Mouse (Mus musculus): Measurements from ENCODE around the gene Aak1.

Aak1 gene

DNA sequence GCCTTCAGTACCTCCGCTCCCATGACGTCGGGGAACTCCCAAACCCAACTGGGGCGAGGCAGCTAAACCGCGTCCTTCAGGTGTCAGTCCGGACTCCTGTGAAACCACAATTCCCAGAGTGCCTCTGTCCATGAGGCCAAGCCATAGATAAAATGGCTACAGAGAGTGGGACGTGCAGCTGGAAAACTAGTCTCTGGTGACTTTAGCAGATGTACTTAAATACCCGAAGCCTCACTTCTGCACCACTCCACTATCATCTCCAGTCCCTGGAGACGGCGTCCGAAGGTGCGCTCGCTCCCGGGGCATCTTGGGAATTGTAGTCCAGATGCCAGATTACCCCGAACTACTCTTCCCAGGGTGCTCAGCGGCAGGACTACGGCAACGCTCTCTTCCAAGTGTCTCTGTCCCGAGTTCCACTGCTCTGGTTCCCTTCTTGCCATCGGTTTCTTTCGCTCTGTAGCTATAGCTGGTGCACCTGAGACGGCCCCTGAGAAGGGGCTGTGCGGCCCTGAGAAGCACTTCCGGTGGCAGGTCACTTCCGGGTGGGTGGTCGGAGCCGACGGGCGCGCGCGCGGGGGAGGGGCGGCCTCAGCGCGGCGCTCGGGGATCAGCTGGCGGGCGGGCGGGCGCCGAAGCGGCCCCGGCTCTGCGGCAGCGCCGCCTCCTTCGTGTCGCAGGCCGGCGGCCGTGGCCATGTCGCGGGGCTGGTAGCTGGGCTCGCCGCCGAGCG, at the start of gene Aak1:
Gene Aak1 (plus strand): TSS at position 603 of the 730 bp plus-strand sequence.
- DNase-seq = peak; percentile 93 to 95

- DNase-seq = no peak
These were observed 48.9 kb upstream of the Aak1 start for GRCm38 (mm10) chr6:86800467-86800866.

DNA sequence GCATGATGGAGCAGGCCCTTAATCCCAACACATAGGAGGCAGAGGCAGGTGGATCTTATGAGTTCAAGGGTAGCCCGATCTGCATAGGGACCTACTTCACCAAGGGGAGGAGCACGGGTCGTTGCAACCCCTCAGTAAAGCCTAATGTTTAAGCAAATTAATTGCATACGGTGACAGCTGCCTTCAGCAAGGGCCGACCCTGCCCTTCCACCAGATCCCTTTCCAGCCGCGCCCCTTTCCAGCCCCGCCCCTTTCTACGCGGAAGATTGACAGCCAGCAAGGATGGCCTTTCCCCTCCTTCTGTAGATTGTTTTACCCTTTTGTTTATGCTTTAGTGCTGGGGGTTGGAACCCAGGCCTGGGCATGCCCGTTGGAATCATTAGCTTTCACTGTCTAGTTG, 47.9 kb upstream of the Aak1 start:
- no peak for DNase-seq

GRCm38 (mm10) chr6:86804646-86805045, 44.7 kb upstream of the Aak1 start:
- no peak for DNase-seq

DNA sequence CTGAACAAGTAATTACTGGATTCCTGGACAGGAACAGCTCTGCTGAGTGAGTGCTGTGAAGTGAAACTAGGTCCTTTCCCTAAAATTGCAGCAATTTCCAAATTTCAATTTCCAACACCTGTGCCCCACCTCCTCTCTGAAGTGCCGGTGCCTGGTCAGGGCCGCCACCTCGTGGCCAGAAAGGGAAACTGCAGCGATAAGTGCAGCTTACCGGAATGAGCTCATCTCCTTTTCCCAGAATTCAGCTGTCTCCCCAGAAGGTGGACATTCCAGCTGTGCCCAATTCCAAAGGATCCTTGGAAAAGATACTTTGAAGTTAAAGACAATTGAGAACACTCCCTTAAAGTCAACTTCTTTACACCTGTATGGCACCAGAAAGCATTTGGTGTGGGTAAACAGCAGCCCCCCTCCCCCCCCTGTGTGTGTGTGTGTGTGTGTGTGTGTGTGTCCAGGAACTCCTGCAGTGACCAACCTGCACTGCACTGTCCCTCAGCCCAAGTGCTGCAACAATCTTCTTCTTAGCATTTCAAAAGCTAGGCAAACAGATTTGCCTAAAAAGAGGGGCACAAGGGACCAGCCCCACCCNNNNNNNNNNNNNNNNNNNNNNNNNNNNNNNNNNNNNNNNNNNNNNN, 42.7 kb upstream of the Aak1 start:
- peak; percentile 65 to 78 for DNase-seq

GRCm38 (mm10) chr6:86812919-86813318, 36.4 kb upstream of the Aak1 start:
- DNase-seq = no peak

GRCm38 (mm10) chr6:86813341-86813740, 36.0 kb upstream of the Aak1 start:
- peak; percentile 30 to 56 for DNase-seq

DNA sequence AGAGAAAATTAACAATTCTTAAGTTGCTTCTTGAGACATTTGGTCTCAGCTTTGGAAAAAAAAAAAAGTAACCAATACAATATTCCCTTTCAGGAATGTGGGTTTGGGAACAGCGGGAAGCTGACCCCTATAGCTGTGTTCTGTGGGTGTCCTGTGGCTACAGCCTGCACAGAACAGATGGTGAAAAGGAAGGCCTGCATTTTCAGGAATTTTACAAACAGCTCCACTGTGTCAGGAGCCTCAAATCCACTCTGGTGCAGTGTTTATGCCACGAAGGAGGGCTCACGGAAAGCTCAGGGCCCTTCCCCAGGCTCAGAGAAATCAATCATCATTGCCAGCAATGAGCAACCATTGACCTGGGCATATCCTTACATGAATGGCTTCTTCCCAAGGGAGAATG, 34.4 kb upstream of the Aak1 start:
- DNase-seq = no peak

- no peak for DNase-seq
These were observed 33.9 kb upstream of the Aak1 start for GRCm38 (mm10) chr6:86815436-86815835.

DNA sequence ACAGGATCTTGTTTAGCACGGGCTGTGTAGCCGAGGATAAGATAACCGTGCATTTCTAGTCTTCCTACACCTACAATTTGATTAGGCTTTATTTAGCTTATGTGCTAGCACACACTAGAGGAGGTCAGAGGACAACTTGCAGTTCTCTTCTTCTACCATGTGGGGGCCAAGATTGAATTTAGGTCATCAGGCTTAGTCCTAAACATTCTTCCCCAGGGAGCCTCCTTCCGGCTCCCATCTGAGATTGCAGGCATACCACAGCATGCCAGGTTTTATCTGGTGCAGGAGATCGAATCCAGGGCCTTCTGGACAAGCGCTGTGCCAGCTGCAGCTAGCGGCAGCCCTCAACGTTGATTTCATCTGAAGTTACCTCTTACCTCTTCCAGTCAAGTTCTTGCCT, 32.7 kb upstream of the Aak1 start:
- peak in 1 of 2 experiments; percentile 48 for DNase-seq

DNA sequence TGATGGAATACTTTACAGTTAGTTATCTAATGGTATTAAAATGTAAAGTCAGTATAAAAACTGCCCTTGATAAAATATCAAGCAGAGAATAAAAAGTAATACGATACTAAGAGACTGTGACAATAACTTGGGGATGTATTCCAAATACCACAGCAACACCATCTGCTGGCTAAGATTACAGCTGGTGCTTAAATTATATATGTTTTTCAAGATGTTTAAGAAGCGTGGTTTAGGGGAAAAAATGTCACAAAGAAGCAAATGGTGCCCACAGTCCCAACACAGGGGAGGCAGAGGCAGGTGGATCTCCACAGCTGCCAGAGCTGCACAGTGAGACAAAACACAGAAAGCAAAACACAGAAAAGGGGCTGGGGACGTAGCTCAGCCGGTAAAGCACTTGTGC, 30.4 kb upstream of the Aak1 start:
- no peak for DNase-seq

DNA sequence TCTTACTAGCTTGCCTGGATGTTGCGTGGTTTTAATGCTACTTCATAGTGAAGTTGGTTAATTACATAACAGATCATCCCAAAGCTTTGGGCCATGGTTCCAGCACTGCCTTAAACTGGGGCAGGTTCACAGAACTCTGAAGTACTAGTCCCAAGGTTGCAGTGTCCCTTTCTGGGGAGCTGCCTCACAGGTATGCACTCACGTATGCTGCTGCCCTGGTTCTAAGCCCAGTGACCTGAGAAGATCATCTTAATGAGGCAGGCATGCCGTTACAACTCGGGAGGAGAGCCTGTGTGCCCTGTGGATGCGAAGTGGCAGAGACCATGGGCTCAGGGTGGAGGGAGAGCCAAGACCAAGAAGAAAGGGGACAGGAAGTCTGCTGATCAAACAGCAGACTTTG, 29.4 kb upstream of the Aak1 start:
- no peak for DNase-seq

DNA sequence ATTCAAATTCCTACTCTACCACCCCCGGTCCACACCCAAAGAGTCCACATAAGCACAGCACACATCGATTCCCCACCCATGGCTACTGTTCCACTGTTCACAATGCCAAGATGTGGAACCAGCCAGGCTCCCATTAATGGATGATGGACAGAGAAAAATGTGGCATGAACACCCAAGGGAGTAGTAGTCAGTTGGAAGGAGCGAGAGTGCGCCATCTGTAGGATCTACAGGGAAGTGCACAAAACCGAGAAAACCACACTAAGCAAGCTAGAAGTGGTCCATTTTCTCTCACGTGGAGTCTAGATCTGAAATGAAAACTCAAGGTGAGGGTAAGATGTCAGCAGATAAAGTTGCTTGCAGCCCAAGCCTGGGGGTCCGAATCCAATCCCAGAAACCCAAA, 28.6 kb upstream of the Aak1 start:
- DNase-seq = peak in 1 of 2 experiments; percentile 44

- DNase-seq = peak; percentile 15 to 32
These were observed 26.8 kb upstream of the Aak1 start for GRCm38 (mm10) chr6:86822285-86823050.

GRCm38 (mm10) chr6:86823051-86823431, 26.3 kb upstream of the Aak1 start:
- DNase-seq = no peak

- peak; percentile 48 to 68 for DNase-seq
These were observed 25.5 kb upstream of the Aak1 start for GRCm38 (mm10) chr6:86823824-86824223.

DNA sequence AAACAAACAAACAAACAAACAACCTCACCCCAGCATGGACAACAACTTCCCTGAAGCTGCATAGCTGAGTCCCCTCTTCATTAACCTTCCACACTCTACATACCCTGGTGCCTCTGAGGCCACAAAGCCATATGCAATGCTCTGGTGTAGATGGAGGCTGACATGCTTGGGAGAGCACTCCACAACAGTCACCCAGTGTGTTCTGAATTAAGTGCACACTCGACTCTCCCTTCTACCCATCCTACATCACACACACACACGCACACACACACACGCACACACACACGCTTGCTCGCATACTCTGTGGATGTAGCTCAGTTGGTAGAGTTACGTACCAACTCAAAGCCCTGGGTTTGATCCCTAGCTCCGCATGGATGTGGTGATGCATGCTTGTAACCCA, 24.9 kb upstream of the Aak1 start:
- DNase-seq = no peak

DNA sequence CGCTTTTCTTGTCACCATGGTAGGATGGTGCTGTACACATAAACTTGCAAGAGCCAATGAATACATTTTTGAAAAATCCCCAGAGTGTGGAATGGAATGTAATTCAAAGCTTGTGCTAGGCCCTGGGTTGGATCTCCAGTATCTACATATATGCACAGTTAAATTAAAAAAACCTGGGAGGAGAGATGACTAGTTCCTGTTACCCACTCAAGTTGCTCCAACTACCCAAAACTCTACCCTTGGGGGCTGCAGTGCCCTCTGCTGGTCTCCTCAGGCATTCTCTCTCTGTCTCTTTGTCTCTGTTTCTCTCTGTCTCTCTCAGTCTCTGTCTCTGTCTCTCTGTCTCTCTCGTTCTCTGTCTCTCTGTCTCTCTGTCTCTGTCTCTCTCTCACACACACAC, 21.9 kb upstream of the Aak1 start:
- DNase-seq = no peak

DNA sequence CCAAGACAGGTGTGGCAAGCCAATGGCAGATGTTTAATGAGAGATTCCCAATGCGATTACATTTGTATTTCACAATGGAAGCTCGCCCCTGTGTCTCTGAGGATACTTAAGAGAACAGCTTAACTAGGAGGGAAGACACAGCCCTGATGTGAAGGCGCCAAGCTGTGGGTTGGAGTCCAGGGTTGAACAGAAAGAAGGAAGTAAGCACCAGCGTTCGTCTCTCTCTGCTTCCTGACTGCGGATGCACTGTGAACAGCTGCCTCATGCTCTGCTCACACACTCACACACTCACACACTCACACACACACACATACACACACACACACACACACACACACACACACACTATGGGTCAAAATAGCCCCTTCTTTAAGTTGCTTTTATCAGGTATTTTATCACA, 19.5 kb upstream of the Aak1 start:
- no peak for DNase-seq

- peak; percentile 55 to 57 for DNase-seq
These were observed 18.4 kb upstream of the Aak1 start for GRCm38 (mm10) chr6:86830738-86831500.

- DNase-seq = peak; percentile 58 to 62
These were observed 16.4 kb upstream of the Aak1 start for GRCm38 (mm10) chr6:86832802-86833502.

GRCm38 (mm10) chr6:86839089-86839488, 10.2 kb upstream of the Aak1 start:
- no peak for DNase-seq
